Mouse (Mus musculus): ENCODE measurements around the gene Ccdc151. TPM values are rescaled to one million over a fixed set of nuclear protein-coding genes. Genes with fewer than 3 reads are reported as not detected.

Ccdc151 gene
- 3.8 and 4.0 TPM in 2 replicates for polyA plus RNA-seq (2016; fragmentation: Nextera tagmentation; extraction: Ambion mirVana)

- H3K27me3 ChIP-seq (replicated peaks; ENCODE audit: low read depth, poor library complexity, severe bottlenecking) = peaks cover 5% of the 10 kb centered on the region
- 6% methylated on average over 57 of the region's 57 CpGs for WGBS
- peaks cover 36% of the 10 kb centered on the region for H3K4me1 ChIP-seq
- H3K36me3 ChIP-seq (replicated peaks) = peaks cover 38% of the 10 kb centered on the region
- peak; percentile 99 for DNase-seq (ENCODE audit: low spot score)
- no peaks in the 10 kb centered on the region for H3K9me3 ChIP-seq
- peak within 1 kb of the TSS; percentile 87 for H3K4me3 ChIP-seq
- peak within 1 kb of the TSS; percentile 83 for H3K27ac ChIP-seq (replicated peaks)
Observed at GRCm38 (mm10) chr9:22002194-22003162, at the start of gene Ccdc151, which contains the start of gene Prkcsh. Gene Ccdc151 (minus strand): TSS chr9:22002634. Gene Prkcsh (plus strand): TSS chr9:22002806.

- no peaks in the 10 kb centered on the region for H3K9me3 ChIP-seq
- peaks cover 85% of the 10 kb centered on the region for H3K27me3 ChIP-seq (replicated peaks; ENCODE audit: low read depth, poor library complexity, severe bottlenecking)
- peaks cover 54% of the 10 kb centered on the region for H3K4me1 ChIP-seq
- 2% methylated on average over 18 of the region's 28 CpGs for WGBS
- H3K4me3 ChIP-seq = peak within 1 kb of the TSS; percentile 65
- DNase-seq (ENCODE audit: low spot score) = peak; percentile 73
- H3K36me3 ChIP-seq (replicated peaks) = peaks cover 1% of the 10 kb centered on the region; the same call in 1 of the 2 replicates
- H3K27ac ChIP-seq (replicated peaks) = peak within 1 kb of the TSS; percentile 80
Observed at GRCm38 (mm10) chr9:22051958-22052254, 49.5 kb upstream of the Ccdc151 start, which contains the start of gene Elavl3. Gene Elavl3 (minus strand): TSS chr9:22052023.

GRCm38 (mm10) chr9:22051161-22051957 is 48.9 kb upstream of the Ccdc151 start:
- under 1% methylated on average over 62 of the region's 67 CpGs for WGBS
- Histone ChIP-seq H3K27me3 (replicated peaks; ENCODE audit: low read depth, poor library complexity, severe bottlenecking) (peaks cover 83% of the 10 kb centered on the region), H3K4me1 (peaks cover 54% of the 10 kb centered on the region), H3K9me3 (no peaks in the 10 kb centered on the region), H3K27ac (replicated peaks) (peak overlapping the region; percentile 80), H3K4me3 (peak overlapping the region; percentile 65), H3K36me3 (replicated peaks) (no peaks in the 10 kb centered on the region)
- DNase-seq (ENCODE audit: low spot score) = peak; percentile 44

- peak; percentile 86 for DNase-seq (ENCODE audit: low spot score)
- H3K27ac ChIP-seq (replicated peaks) = peak overlapping the region; percentile 80
- WGBS = under 1% methylated on average over 43 of the region's 43 CpGs
- no peaks in the 10 kb centered on the region for H3K36me3 ChIP-seq (replicated peaks)
- no peaks in the 10 kb centered on the region for H3K9me3 ChIP-seq
- H3K4me3 ChIP-seq = peak overlapping the region; percentile 65
- peaks cover 50% of the 10 kb centered on the region for H3K4me1 ChIP-seq
- H3K27me3 ChIP-seq (replicated peaks; ENCODE audit: low read depth, poor library complexity, severe bottlenecking) = peaks cover 73% of the 10 kb centered on the region
Observed at GRCm38 (mm10) chr9:22050351-22050889, 48.0 kb upstream of the Ccdc151 start.

GRCm38 (mm10) chr9:22049721-22050270 is 47.4 kb upstream of the Ccdc151 start:
- Histone ChIP-seq H3K4me1 (peaks cover 45% of the 10 kb centered on the region), H3K27me3 (replicated peaks; ENCODE audit: low read depth, poor library complexity, severe bottlenecking) (peaks cover 68% of the 10 kb centered on the region), H3K9me3 (no peaks in the 10 kb centered on the region), H3K36me3 (replicated peaks) (no peaks in the 10 kb centered on the region), H3K4me3 (peak overlapping the region; percentile 65), H3K27ac (replicated peaks) (peak overlapping the region; percentile 80)
- 48% methylated on average over 4 of the region's 4 CpGs for WGBS
- no peak for DNase-seq (ENCODE audit: low spot score)

- H3K4me3 ChIP-seq = peak overlapping the region; percentile 65
- H3K27me3 ChIP-seq (replicated peaks; ENCODE audit: low read depth, poor library complexity, severe bottlenecking) = peaks cover 63% of the 10 kb centered on the region
- H3K36me3 ChIP-seq (replicated peaks) = no peaks in the 10 kb centered on the region
- DNase-seq (ENCODE audit: low spot score) = no peak
- H3K4me1 ChIP-seq = peaks cover 40% of the 10 kb centered on the region
- 59% methylated on average over 11 of the region's 11 CpGs for WGBS
- no peaks in the 10 kb centered on the region for H3K9me3 ChIP-seq
- H3K27ac ChIP-seq (replicated peaks) = 0 out of 2 replicates have a peak overlapping the region, but pooled peaks have one; percentile 80
Observed at GRCm38 (mm10) chr9:22049315-22049714, 46.9 kb upstream of the Ccdc151 start.

GRCm38 (mm10) chr9:22047329-22047728 is 44.9 kb upstream of the Ccdc151 start:
- 63% methylated on average over 9 of the region's 9 CpGs for WGBS
- no peak for DNase-seq (ENCODE audit: low spot score)
- Histone ChIP-seq H3K27me3 (replicated peaks; ENCODE audit: low read depth, poor library complexity, severe bottlenecking) (peaks cover 44% of the 10 kb centered on the region), H3K27ac (replicated peaks) (no peak overlapping the region), H3K4me1 (peaks cover 39% of the 10 kb centered on the region), H3K9me3 (no peaks in the 10 kb centered on the region), H3K36me3 (replicated peaks) (no peaks in the 10 kb centered on the region), H3K4me3 (no peak overlapping the region)

- 79% methylated on average over 2 of the region's 2 CpGs for WGBS
- H3K9me3 ChIP-seq = no peaks in the 10 kb centered on the region
- H3K27ac ChIP-seq (replicated peaks) = no peak overlapping the region
- no peaks in the 10 kb centered on the region for H3K36me3 ChIP-seq (replicated peaks)
- no peaks in the 10 kb centered on the region for H3K27me3 ChIP-seq (replicated peaks; ENCODE audit: low read depth, poor library complexity, severe bottlenecking)
- no peak overlapping the region for H3K4me3 ChIP-seq
- no peaks in the 10 kb centered on the region for H3K4me1 ChIP-seq
- DNase-seq (ENCODE audit: low spot score) = no peak
Observed at GRCm38 (mm10) chr9:22041832-22042231, 39.4 kb upstream of the Ccdc151 start.

- H3K4me3 ChIP-seq = no peak overlapping the region
- H3K9me3 ChIP-seq = no peaks in the 10 kb centered on the region
- no peak overlapping the region for H3K27ac ChIP-seq (replicated peaks)
- H3K36me3 ChIP-seq (replicated peaks) = peaks cover 10% of the 10 kb centered on the region; the same call in 1 of the 2 replicates
- WGBS = 83% methylated on average over 10 of the region's 10 CpGs
- no peak for DNase-seq (ENCODE audit: low spot score)
- H3K27me3 ChIP-seq (replicated peaks; ENCODE audit: low read depth, poor library complexity, severe bottlenecking) = no peaks in the 10 kb centered on the region
- H3K4me1 ChIP-seq = peaks cover 13% of the 10 kb centered on the region
Observed at GRCm38 (mm10) chr9:22037826-22038225, 35.4 kb upstream of the Ccdc151 start.

- Histone ChIP-seq H3K4me3 (no peak overlapping the region), H3K4me1 (peaks cover 13% of the 10 kb centered on the region), H3K27ac (replicated peaks) (peak overlapping the region; percentile 48; the same call in 1 of the 2 replicates), H3K36me3 (replicated peaks) (peaks cover 24% of the 10 kb centered on the region; the same call in 1 of the 2 replicates), H3K9me3 (no peaks in the 10 kb centered on the region), H3K27me3 (replicated peaks; ENCODE audit: low read depth, poor library complexity, severe bottlenecking) (no peaks in the 10 kb centered on the region)
- WGBS = 56% methylated on average over 6 of the region's 6 CpGs
- peak; percentile 34 for DNase-seq (ENCODE audit: low spot score)
Observed at GRCm38 (mm10) chr9:22035300-22036044, 33.0 kb upstream of the Ccdc151 start.

- Histone ChIP-seq H3K27ac (replicated peaks) (no peak overlapping the region), H3K4me3 (no peak overlapping the region), H3K4me1 (peaks cover 32% of the 10 kb centered on the region), H3K36me3 (replicated peaks) (peaks cover 45% of the 10 kb centered on the region), H3K9me3 (no peaks in the 10 kb centered on the region), H3K27me3 (replicated peaks; ENCODE audit: low read depth, poor library complexity, severe bottlenecking) (no peaks in the 10 kb centered on the region)
- DNase-seq (ENCODE audit: low spot score) = no peak
- WGBS = 94% methylated on average over 9 of the region's 9 CpGs
Observed at GRCm38 (mm10) chr9:22030386-22030785, 28.0 kb upstream of the Ccdc151 start.

All from embryonic facial prominence, embryonic 10.5 days (tissue).